Mouse (Mus musculus): ENCODE measurements around the gene Mtf1. TPM values are rescaled to one million over a fixed set of nuclear protein-coding genes. Genes with fewer than 3 reads are reported as not detected.

Mtf1 gene
- polyA plus RNA-seq, 1 experiment from 2014 or later, result 11.7 TPM

- peak overlapping the region; percentile 68 for H3K27ac ChIP-seq (replicated peaks)
- H3K4me2 ChIP-seq, result peak overlapping the region; percentile 64
- H3K9ac ChIP-seq, result peak overlapping the region; percentile 68
- under 1% methylated on average over 37 of the region's 37 CpGs for WGBS
- H3K9me3 ChIP-seq, result no peaks in the 10 kb centered on the region
- peak overlapping the region; percentile 50 for H3K4me3 ChIP-seq
- peaks cover 66% of the 10 kb centered on the region for H3K27me3 ChIP-seq
- no peaks in the 10 kb centered on the region for H3K36me3 ChIP-seq
- ATAC-seq (ENCODE audit: low read depth), result peak; percentile 95
- H3K4me1 ChIP-seq (replicated peaks), result peaks cover 37% of the 10 kb centered on the region
Observed at GRCm38 (mm10) chr4:124881341-124881908, 79.5 kb downstream of the Mtf1 start.

GRCm38 (mm10) chr4:124882151-124882729 lies 80.3 kb downstream of the Mtf1 start:
- Histone ChIP-seq H3K4me3 (peak overlapping the region; percentile 50), H3K9ac (peak overlapping the region; percentile 68), H3K9me3 (no peaks in the 10 kb centered on the region), H3K4me2 (peak overlapping the region; percentile 64), H3K4me1 (replicated peaks) (peaks cover 37% of the 10 kb centered on the region), H3K27ac (replicated peaks) (peak overlapping the region; percentile 62; the same call in 1 of the 2 replicates), H3K27me3 (peaks cover 69% of the 10 kb centered on the region), H3K36me3 (no peaks in the 10 kb centered on the region)
- WGBS, result under 1% methylated on average over 37 of the region's 37 CpGs
- ATAC-seq (ENCODE audit: low read depth), result peak; percentile 32

GRCm38 (mm10) chr4:124888702-124889101 lies 86.8 kb downstream of the Mtf1 start:
- 74% methylated on average over 7 of the region's 7 CpGs for WGBS
- no peak overlapping the region for H3K4me3 ChIP-seq

GRCm38 (mm10) chr4:124889935-124890334 lies 88.0 kb downstream of the Mtf1 start:
- 86% methylated on average over 2 of the region's 2 CpGs for WGBS
- ATAC-seq (ENCODE audit: low read depth), result no peak
- no peak overlapping the region for H3K27ac ChIP-seq (replicated peaks)
- no peak overlapping the region for H3K9ac ChIP-seq
- H3K4me3 ChIP-seq, result no peak overlapping the region
- H3K9me3 ChIP-seq, result no peaks in the 10 kb centered on the region
- H3K4me2 ChIP-seq, result no peak overlapping the region
- H3K4me1 ChIP-seq (replicated peaks), result peaks cover 16% of the 10 kb centered on the region
- no peaks in the 10 kb centered on the region for H3K36me3 ChIP-seq
- peaks cover 63% of the 10 kb centered on the region for H3K27me3 ChIP-seq

More at GRCm38 (mm10) chr4:124888702-124889101, 86.8 kb downstream of the Mtf1 start:
- no peak overlapping the region for H3K4me2 ChIP-seq
- H3K27me3 ChIP-seq, result peaks cover 62% of the 10 kb centered on the region
- H3K9me3 ChIP-seq, result no peaks in the 10 kb centered on the region
- H3K36me3 ChIP-seq, result no peaks in the 10 kb centered on the region
- no peak for ATAC-seq (ENCODE audit: low read depth)
- no peak overlapping the region for H3K9ac ChIP-seq
- no peak overlapping the region for H3K27ac ChIP-seq (replicated peaks)
- peaks cover 6% of the 10 kb centered on the region; the same call in 1 of the 2 replicates for H3K4me1 ChIP-seq (replicated peaks)

- H3K4me3 ChIP-seq, result no peak overlapping the region
- 74% methylated on average over 5 of the region's 5 CpGs for WGBS
- ATAC-seq (ENCODE audit: low read depth), result no peak
- no peak overlapping the region for H3K27ac ChIP-seq (replicated peaks)
- no peak overlapping the region for H3K9ac ChIP-seq
- no peaks in the 10 kb centered on the region for H3K9me3 ChIP-seq
- H3K36me3 ChIP-seq, result no peaks in the 10 kb centered on the region
- H3K27me3 ChIP-seq, result peaks cover 63% of the 10 kb centered on the region
- H3K4me2 ChIP-seq, result no peak overlapping the region
- peaks cover 20% of the 10 kb centered on the region for H3K4me1 ChIP-seq (replicated peaks)
Observed at GRCm38 (mm10) chr4:124890831-124891230, 88.9 kb downstream of the Mtf1 start.

GRCm38 (mm10) chr4:124893769-124894168 lies 91.9 kb downstream of the Mtf1 start:
- H3K27me3 ChIP-seq, result peaks cover 65% of the 10 kb centered on the region
- H3K9ac ChIP-seq, result peak overlapping the region; percentile 70; the same call in 1 of the 2 replicates
- no peaks in the 10 kb centered on the region for H3K36me3 ChIP-seq
- H3K27ac ChIP-seq (replicated peaks), result no peak overlapping the region
- H3K4me1 ChIP-seq (replicated peaks), result peaks cover 25% of the 10 kb centered on the region
- peak overlapping the region; percentile 73 for H3K4me2 ChIP-seq
- no peaks in the 10 kb centered on the region for H3K9me3 ChIP-seq
- 24% methylated on average over 6 of the region's 6 CpGs for WGBS
- peak overlapping the region; percentile 49; the same call in 1 of the 2 replicates for H3K4me3 ChIP-seq
- ATAC-seq (ENCODE audit: low read depth), result peak; percentile 13; the same call in 1 of the 2 replicates

GRCm38 (mm10) chr4:124894508-124895428 lies 92.9 kb downstream of the Mtf1 start:
- Histone ChIP-seq H3K9me3 (no peaks in the 10 kb centered on the region), H3K4me2 (peak overlapping the region; percentile 73), H3K36me3 (no peaks in the 10 kb centered on the region), H3K9ac (peak overlapping the region; percentile 70), H3K27ac (replicated peaks) (no peak overlapping the region), H3K4me3 (peak overlapping the region; percentile 49), H3K4me1 (replicated peaks) (peaks cover 29% of the 10 kb centered on the region), H3K27me3 (peaks cover 64% of the 10 kb centered on the region)
- 2% methylated on average over 83 of the region's 83 CpGs for WGBS
- ATAC-seq (ENCODE audit: low read depth), result peak; percentile 76

GRCm38 (mm10) chr4:124898428-124898827 lies 96.5 kb downstream of the Mtf1 start:
- no peaks in the 10 kb centered on the region for H3K9me3 ChIP-seq
- H3K4me3 ChIP-seq, result no peak overlapping the region
- H3K27me3 ChIP-seq, result peaks cover 35% of the 10 kb centered on the region
- H3K36me3 ChIP-seq, result no peaks in the 10 kb centered on the region
- WGBS, result 14% methylated on average over 10 of the region's 10 CpGs
- H3K4me1 ChIP-seq (replicated peaks), result peaks cover 29% of the 10 kb centered on the region
- no peak for ATAC-seq (ENCODE audit: low read depth)
- no peak overlapping the region for H3K27ac ChIP-seq (replicated peaks)
- H3K4me2 ChIP-seq, result no peak overlapping the region
- H3K9ac ChIP-seq, result no peak overlapping the region

Other genes with a start within 250 kb of the Mtf1 start
- gene 3100002H09Rik, start 191.3 kb upstream of the Mtf1 start, polyA plus RNA-seq (2015; fragmentation: Nextera tagmentation; extraction: Ambion mirVana), result 0.47 and 0.68 TPM in 2 replicates
- 8.0 and 8.7 TPM in 2 replicates for gene Pou3f1, start 145.3 kb upstream of the Mtf1 start, polyA plus RNA-seq (2015; fragmentation: Nextera tagmentation; extraction: Ambion mirVana)
- gene Utp11, start 108.5 kb upstream of the Mtf1 start, polyA plus RNA-seq (2015; fragmentation: Nextera tagmentation; extraction: Ambion mirVana), result 49.2 and 54.2 TPM in 2 replicates
- 2.6 and 2.9 TPM in 2 replicates for gene Fhl3, start 101.4 kb upstream of the Mtf1 start, polyA plus RNA-seq (2015; fragmentation: Nextera tagmentation; extraction: Ambion mirVana)
- gene Sf3a3, start 87.3 kb upstream of the Mtf1 start, polyA plus RNA-seq (2015; fragmentation: Nextera tagmentation; extraction: Ambion mirVana), result 101 and 115 TPM in 2 replicates
- gene Inpp5b, start 60.3 kb upstream of the Mtf1 start, polyA plus RNA-seq (2015; fragmentation: Nextera tagmentation; extraction: Ambion mirVana), result 23.6 and 29.1 TPM in 2 replicates
- 39.6 and 46.6 TPM in 2 replicates for gene Yrdc, start 48.6 kb downstream of the Mtf1 start, polyA plus RNA-seq (2015; fragmentation: Nextera tagmentation; extraction: Ambion mirVana)
- 74.9 and 80.2 TPM in 2 replicates for gene 1110065P20Rik, start 49.1 kb downstream of the Mtf1 start, polyA plus RNA-seq (2015; fragmentation: Nextera tagmentation; extraction: Ambion mirVana)
- 8.2 and 10.0 TPM in 2 replicates for gene Maneal, start 60.1 kb downstream of the Mtf1 start, polyA plus RNA-seq (2015; fragmentation: Nextera tagmentation; extraction: Ambion mirVana)
- 4.7 and 5.3 TPM in 2 replicates for gene Epha10, start 78.8 kb downstream of the Mtf1 start, polyA plus RNA-seq (2015; fragmentation: Nextera tagmentation; extraction: Ambion mirVana)
- 13.3 and 17.1 TPM in 2 replicates for gene 9930104L06Rik, start 134.9 kb downstream of the Mtf1 start, polyA plus RNA-seq (2015; fragmentation: Nextera tagmentation; extraction: Ambion mirVana)
- 30.1 and 38.2 TPM in 2 replicates for gene Cdca8, start 137.2 kb downstream of the Mtf1 start, polyA plus RNA-seq (2015; fragmentation: Nextera tagmentation; extraction: Ambion mirVana)
- 1.5 and 1.7 TPM in 2 replicates for gene Rspo1, start 184.3 kb downstream of the Mtf1 start, polyA plus RNA-seq (2015; fragmentation: Nextera tagmentation; extraction: Ambion mirVana)
- 91.6 and 94.2 TPM in 2 replicates for gene Gnl2, start 214.5 kb downstream of the Mtf1 start, polyA plus RNA-seq (2015; fragmentation: Nextera tagmentation; extraction: Ambion mirVana)

All from neural tube, embryonic 13.5 days (tissue).